Mouse (Mus musculus): ENCODE results near the gene Pltp. TPM values are rescaled to one million over a fixed set of nuclear protein-coding genes. Genes with fewer than 3 reads are reported as not detected.
"Not testable (repeated sequence)": the region's sequence is repeated elsewhere in the genome, so short reads cannot be mapped to it uniquely, and the experiment has no call there.

Gene Pltp
- polyA plus RNA-seq, 1 experiment from 2014 or later: 43.9 TPM

DNA sequence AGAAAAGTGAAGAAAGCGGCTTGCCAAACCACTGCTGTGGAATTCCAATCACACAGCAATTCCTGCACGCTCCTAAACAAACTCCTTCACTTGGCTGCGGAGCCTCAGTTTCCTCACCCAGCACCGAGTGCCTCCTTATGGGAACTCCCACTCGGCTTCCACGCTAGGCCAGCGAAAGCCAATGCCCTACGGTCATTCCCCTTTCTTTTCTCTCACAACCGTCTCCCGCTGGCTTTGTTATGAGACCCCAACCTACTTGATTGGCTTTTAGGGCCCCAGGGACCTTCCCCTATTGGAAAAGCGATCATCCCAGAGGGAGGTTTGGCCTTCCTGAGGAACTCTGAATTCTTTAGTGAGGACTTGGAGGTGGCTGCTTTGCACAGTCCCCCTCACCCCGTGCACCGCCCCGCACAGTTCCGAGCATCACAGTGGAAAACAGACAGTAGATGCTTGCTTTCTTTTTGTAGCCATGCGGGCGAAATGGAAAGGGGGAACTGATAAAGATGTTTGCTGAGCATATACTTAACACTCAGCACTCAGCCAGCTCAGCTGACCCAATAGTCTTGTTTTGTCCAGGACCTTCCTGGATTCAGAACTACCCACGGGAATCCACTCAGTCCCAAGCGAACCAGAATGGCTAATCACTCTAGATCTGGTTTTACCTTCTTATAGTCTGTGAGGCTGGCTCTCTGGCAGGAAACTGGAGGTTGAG lies 487 bp upstream of the Pltp start:
- no peak for ATAC-seq (replicated peaks; ENCODE audit: low FRiP score, low read depth)
- H3K9ac ChIP-seq (ENCODE audit: low read depth, low read length): peak overlapping the region; percentile 62; the same call in 1 of the 2 replicates
- TF ChIP-seq CTCF (IDR thresholded peaks at IDR 0.05; ENCODE audit: low read depth): no peak
- DNase-seq (ENCODE audit: low spot score): no peak
- peaks cover 17% of the 10 kb centered on the region; the same call in 1 of the 2 replicates for H3K4me1 ChIP-seq (replicated peaks; ENCODE audit: insufficient read depth, low read length)
- H3K27me3 ChIP-seq (ENCODE audit: insufficient read depth, low read length): no peaks in the 10 kb centered on the region; the same call in 1 of the 2 replicates
- H3K27ac ChIP-seq: 0 out of 2 replicates have a peak overlapping the region, but pooled peaks have one; percentile 15
- no peaks in the 10 kb centered on the region for H3K9me3 ChIP-seq (replicated peaks; ENCODE audit: low read length)
- peak overlapping the region; percentile 95 for H3K4me2 ChIP-seq (ENCODE audit: low read length)
- 13% methylated on average over 19 of the region's 19 CpGs for WGBS
- no peaks in the 10 kb centered on the region for H3K36me3 ChIP-seq (ENCODE audit: insufficient read depth, low read length)
- peak overlapping the region; percentile 39 for H3K4me3 ChIP-seq (replicated peaks; ENCODE audit: low read depth, low read length)

DNA sequence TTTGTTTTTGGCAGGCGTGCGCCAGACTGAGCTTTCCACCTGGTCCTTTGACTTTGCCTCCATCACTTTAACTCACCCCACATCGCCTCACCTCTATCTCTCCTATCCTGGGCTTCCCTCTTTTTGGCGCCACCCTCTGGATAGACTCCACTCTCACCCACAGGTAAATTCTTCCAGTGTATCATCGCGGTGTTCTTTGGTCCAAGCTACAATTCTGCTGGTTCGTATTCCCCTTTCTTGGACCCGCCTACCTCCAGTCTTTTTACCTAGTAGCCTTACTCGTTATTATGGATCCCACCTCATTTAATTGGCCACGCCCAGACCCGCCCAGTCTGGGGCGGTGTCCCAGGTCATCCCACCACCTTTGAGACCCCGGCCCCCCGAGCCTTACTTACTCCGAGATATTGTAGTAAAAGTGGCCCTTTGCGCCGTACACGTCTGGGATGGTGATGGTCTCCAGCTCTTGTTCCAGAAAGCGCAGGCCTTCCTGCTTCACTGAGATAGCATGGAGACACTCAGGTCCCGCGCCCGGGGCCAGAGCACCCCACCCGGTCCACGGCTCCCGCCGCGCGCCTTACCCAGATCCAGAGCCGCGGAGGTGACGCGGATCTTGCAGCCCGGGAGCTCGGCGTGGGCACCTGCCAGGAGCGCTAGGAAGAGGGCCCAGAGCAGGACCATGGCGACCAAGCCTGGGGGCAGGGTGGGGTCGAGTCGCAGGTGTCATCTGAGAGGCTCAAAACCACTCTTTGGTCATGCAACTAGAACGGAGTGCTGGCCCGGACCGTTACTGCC lies 1.0 kb downstream of the Pltp start:
- WGBS: 2% methylated on average over 42 of the region's 42 CpGs
- no peak overlapping the region for H3K27ac ChIP-seq
- ATAC-seq (replicated peaks; ENCODE audit: low FRiP score, low read depth): peak; percentile 17; the same call in 1 of the 2 replicates

DNA sequence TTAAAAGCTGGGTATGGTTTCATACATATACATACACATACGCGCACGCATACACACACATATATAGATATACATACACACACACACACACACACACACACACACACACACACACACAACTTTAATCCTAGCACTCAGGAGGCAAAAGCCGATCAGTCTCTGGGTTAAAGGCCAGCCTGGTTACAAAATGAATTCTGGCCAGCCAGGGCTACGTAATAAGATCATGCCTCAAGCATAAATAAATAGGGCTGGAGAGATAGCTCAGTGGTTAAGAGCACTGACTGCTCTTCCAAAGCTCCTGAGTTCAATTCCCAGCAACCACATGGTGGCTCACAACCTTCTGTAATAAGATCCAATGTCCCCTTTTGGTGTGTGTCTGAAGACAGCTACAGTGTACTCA lies 1.9 kb downstream of the Pltp start:
- not testable (repeated sequence) for DNase-seq (ENCODE audit: low spot score); H3K27me3 ChIP-seq (ENCODE audit: insufficient read depth, low read length); H3K27ac ChIP-seq; H3K4me3 ChIP-seq (replicated peaks; ENCODE audit: low read depth, low read length); ATAC-seq (replicated peaks; ENCODE audit: low FRiP score, low read depth); H3K36me3 ChIP-seq (ENCODE audit: insufficient read depth, low read length); H3K4me2 ChIP-seq (ENCODE audit: low read length); H3K9me3 ChIP-seq (replicated peaks; ENCODE audit: low read length); H3K9ac ChIP-seq (ENCODE audit: low read depth, low read length)
- H3K4me1 ChIP-seq (replicated peaks; ENCODE audit: insufficient read depth, low read length): peaks cover 12% of the 10 kb centered on the region; the same call in 1 of the 2 replicates
- WGBS: 81% methylated on average over 5 of the region's 5 CpGs

More for the DNA sequence above, 1.0 kb downstream of the Pltp start:
- peak overlapping the region; percentile 39 for H3K4me3 ChIP-seq (replicated peaks; ENCODE audit: low read depth, low read length)
- no peak for DNase-seq (ENCODE audit: low spot score)
- peak; percentile 33; the same call in 1 of the 2 replicates for TF ChIP-seq CTCF (IDR thresholded peaks at IDR 0.05; ENCODE audit: low read depth)
- H3K9ac ChIP-seq (ENCODE audit: low read depth, low read length): peak overlapping the region; percentile 62; the same call in 1 of the 2 replicates
- H3K27me3 ChIP-seq (ENCODE audit: insufficient read depth, low read length): no peaks in the 10 kb centered on the region; the same call in 1 of the 2 replicates
- H3K4me2 ChIP-seq (ENCODE audit: low read length): peak overlapping the region; percentile 95
- no peaks in the 10 kb centered on the region for H3K9me3 ChIP-seq (replicated peaks; ENCODE audit: low read length)
- peaks cover 12% of the 10 kb centered on the region; the same call in 1 of the 2 replicates for H3K4me1 ChIP-seq (replicated peaks; ENCODE audit: insufficient read depth, low read length)
- no peaks in the 10 kb centered on the region for H3K36me3 ChIP-seq (ENCODE audit: insufficient read depth, low read length)

DNA sequence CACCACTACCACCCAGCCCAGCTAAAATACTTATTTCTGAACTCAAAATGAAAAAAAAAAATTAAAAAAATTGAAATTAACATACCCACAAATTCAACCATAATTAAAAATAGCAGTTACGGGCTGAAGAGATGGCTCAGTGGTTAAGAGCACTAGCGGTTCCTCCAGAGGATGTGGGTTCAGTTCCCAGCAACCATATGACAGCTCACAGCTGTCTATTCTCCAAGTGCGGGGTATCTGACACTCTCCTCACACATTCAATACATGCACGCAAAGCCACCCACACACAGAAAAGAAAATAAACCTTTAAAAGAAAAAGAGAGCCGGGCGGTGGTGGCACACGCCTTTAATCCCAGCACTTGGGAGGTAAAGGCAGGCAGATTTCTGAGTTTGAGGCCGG lies 7.5 kb downstream of the Pltp start:
- Histone ChIP-seq H3K4me1 (replicated peaks; ENCODE audit: insufficient read depth, low read length) (no peaks in the 10 kb centered on the region), H3K36me3 (ENCODE audit: insufficient read depth, low read length) (no peaks in the 10 kb centered on the region), H3K9me3 (replicated peaks; ENCODE audit: low read length) (no peaks in the 10 kb centered on the region), H3K4me2 (ENCODE audit: low read length) (no peak overlapping the region), H3K4me3 (replicated peaks; ENCODE audit: low read depth, low read length) (no peak overlapping the region), H3K27ac (no peak overlapping the region), H3K27me3 (ENCODE audit: insufficient read depth, low read length) (no peaks in the 10 kb centered on the region; the same call in 1 of the 2 replicates), H3K9ac (ENCODE audit: low read depth, low read length) (no peak overlapping the region)
- WGBS: 41% methylated on average over 8 of the region's 8 CpGs
- ATAC-seq (replicated peaks; ENCODE audit: low FRiP score, low read depth) (no peak), DNase-seq (ENCODE audit: low spot score) (no peak)
- no peak for TF ChIP-seq CTCF (IDR thresholded peaks at IDR 0.05; ENCODE audit: low read depth)

DNA sequence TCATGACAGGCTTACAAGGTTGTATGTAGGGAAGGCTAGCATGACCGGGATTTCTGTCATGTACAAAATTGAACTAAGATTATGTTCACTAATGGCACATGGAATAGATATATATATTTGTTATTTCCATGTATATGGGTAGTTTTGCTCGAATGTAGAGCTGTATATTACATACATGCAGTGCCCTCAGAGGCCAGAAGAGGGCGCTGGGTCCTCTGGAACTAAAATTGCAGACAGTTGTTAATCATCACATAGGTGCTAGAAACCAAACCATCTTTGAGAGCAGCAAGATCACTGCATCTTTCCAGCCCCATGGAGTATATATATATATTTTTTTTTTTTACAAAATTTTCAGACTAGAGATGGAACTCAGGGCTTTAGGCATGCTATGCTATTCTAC lies 11.7 kb downstream of the Pltp start:
- Histone ChIP-seq H3K9ac (ENCODE audit: low read depth, low read length) (no peak overlapping the region), H3K27me3 (ENCODE audit: insufficient read depth, low read length) (no peaks in the 10 kb centered on the region), H3K27ac (no peak overlapping the region), H3K4me1 (replicated peaks; ENCODE audit: insufficient read depth, low read length) (no peaks in the 10 kb centered on the region), H3K4me2 (ENCODE audit: low read length) (no peak overlapping the region), H3K36me3 (ENCODE audit: insufficient read depth, low read length) (no peaks in the 10 kb centered on the region), H3K4me3 (replicated peaks; ENCODE audit: low read depth, low read length) (no peak overlapping the region), H3K9me3 (replicated peaks; ENCODE audit: low read length) (no peaks in the 10 kb centered on the region)
- peak; percentile 59 for TF ChIP-seq CTCF (IDR thresholded peaks at IDR 0.05; ENCODE audit: low read depth)
- ATAC-seq (replicated peaks; ENCODE audit: low FRiP score, low read depth) (no peak), DNase-seq (ENCODE audit: low spot score) (no peak)
- WGBS: 54% methylated on average over 3 of the region's 3 CpGs

DNA sequence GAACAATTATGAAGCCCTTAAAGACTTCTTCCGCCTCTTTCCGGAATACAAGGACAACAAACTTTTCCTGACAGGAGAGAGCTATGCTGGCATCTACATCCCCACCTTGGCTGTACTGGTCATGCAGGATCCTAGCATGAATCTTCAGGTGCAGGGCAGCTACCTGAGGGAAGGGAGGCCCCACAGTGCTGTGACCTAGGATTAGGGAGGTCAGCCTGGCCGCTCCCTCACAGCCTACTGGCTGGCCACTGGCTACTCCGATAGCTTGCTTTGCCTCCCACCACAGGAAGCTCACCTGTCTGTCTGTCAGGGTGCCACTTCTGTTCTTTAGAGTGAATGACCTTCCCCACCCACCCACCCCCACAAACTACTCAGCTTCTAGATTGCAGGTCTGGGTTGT lies 22.3 kb downstream of the Pltp start:
- no peaks in the 10 kb centered on the region for H3K9me3 ChIP-seq (replicated peaks; ENCODE audit: low read length)
- peak overlapping the region; percentile 99; the same call in 1 of the 2 replicates for H3K4me2 ChIP-seq (ENCODE audit: low read length)
- no peaks in the 10 kb centered on the region for H3K27me3 ChIP-seq (ENCODE audit: insufficient read depth, low read length)
- H3K4me1 ChIP-seq (replicated peaks; ENCODE audit: insufficient read depth, low read length): peaks cover 13% of the 10 kb centered on the region; the same call in 1 of the 2 replicates
- no peak overlapping the region for H3K4me3 ChIP-seq (replicated peaks; ENCODE audit: low read depth, low read length)
- H3K9ac ChIP-seq (ENCODE audit: low read depth, low read length): no peak overlapping the region
- ATAC-seq (replicated peaks; ENCODE audit: low FRiP score, low read depth) (no peak), DNase-seq (ENCODE audit: low spot score) (no peak)
- H3K36me3 ChIP-seq (ENCODE audit: insufficient read depth, low read length): peaks cover 38% of the 10 kb centered on the region
- H3K27ac ChIP-seq: no peak overlapping the region
- 94% methylated on average over 4 of the region's 4 CpGs for WGBS
- no peak for TF ChIP-seq CTCF (IDR thresholded peaks at IDR 0.05; ENCODE audit: low read depth)

Data from kidney, postnatal 0 days (tissue).